Mouse (Mus musculus) c-Kit-negative CD71-positive TER-119-positive erythroid progenitor cells, embryonic 14.5 days (primary cell): ENCODE results near the gene Fgfr2.

Experiments used
- DNase-seq: peaks from one replicate; pipeline ENCODE4 v3.0.0-alpha.2; 2013; ENCODE audit warnings: low read depth, low spot score

Gene Fgfr2

GRCm38 (mm10) chr7:133008663-133009062, 114.5 kb downstream of the Fgfr2 start:
- DNase-seq, result no peak

- no peak for DNase-seq
These were observed 115.8 kb downstream of the Fgfr2 start for GRCm38 (mm10) chr7:133007343-133007742.

DNA sequence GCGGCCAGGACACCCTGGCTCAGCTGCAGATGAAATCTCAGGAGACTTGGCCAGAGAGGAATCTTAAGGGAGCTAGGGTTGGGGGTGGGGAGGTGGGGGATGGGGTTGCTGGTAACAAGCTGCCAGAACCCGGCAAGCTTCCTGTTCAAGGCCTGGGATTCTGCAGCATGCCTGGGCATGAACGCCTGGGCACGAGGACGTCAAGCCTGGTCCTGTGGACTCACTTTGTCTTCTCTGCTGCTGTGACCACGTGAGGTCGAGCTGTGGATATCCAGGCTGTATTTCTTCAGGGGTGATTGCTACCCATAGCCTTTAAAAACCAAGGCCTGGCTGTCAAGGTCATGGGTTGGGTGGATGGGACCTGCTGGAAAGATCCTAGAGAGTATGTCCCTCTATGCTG, 117.4 kb downstream of the Fgfr2 start:
- DNase-seq, result no peak

GRCm38 (mm10) chr7:133003421-133003820, 119.7 kb downstream of the Fgfr2 start:
- no peak for DNase-seq

DNA sequence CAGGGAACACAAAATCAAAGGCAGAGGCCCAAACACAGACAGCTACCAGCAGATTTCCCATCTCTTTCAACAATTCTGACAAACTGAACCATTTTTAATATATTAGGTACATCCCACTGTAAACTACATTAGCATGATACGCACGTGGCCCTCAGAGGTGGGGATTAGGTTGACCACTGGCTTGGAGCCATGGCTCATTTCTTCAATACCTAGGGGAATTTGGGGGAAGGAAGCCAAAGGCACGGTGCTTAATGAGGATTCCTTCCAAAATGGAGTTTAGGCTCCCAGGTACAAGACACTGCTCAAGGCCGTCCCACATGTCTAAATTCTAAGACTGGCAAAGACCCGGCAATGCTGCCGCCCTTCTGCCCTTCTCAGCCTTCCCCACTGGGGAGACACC, 120.9 kb downstream of the Fgfr2 start:
- DNase-seq, result no peak

GRCm38 (mm10) chr7:133001388-133001787, 121.8 kb downstream of the Fgfr2 start:
- DNase-seq, result no peak

DNA sequence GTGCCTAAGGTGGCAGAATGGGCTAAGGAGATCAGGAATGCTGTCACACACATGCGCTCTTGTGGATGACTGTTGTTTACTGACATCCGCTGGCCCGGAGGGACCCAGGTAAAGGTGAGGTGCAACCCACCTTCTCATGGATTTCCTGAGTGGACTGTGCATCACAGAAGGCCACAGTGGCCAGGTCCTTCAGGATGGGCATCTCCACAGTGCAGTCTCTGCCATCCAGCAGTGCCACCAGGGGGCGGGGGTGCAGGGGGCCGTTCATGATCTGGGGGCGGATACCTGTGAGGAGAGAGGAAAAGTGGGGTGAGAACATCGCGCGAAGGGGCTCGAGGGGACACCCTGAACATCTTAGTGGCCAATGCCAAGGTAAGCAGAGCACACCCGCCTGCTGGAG, 124.1 kb downstream of the Fgfr2 start:
- no peak for DNase-seq

DNA sequence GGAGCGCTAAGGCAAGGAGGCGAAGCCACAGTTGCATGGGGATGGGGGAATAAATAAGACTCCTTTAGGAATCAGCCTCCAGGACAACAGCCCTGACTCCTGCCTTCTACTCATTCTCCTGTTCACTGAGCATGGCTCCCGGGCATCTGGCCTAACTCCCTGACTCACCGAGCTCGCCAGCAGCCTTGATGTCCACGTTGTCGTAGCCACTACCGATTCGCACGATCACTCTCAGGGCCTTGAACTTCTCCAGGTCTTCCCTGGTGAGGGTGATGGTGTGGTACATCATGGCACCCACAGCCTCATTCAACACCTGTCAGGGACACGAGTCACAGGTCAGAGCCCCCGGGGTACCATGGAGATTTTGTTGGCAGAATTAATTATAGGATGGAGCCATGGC, 124.5 kb downstream of the Fgfr2 start:
- DNase-seq, result no peak

- no peak for DNase-seq
These were observed 126.8 kb downstream of the Fgfr2 start for GRCm38 (mm10) chr7:132996391-132996790.

DNA sequence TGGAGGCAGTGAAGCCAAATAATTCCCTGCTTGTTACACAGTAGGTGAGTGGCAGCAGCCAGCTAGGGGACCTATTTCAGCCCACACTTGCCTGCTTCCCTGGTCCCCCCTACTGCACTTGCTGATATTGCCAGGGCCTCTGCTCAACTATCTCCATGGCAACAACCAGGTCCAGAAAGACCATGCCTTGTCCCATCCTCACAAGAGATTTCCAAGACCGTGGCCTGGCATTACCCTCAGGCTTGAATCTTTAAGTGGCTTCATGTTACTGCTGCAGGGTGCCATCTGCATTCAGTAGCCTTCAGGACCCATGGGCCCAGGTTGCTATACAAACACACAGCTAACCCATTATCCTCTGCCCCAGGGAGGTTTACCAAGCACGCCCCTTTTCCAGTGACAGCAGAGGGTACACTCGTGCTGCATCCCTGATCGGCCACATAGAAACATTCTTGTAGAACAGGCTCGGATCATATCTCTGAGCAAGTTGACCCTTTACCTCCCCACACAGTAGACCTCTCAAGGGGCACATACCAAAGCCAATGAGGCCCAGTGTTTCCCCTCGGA, 128.4 kb downstream of the Fgfr2 start:
- no peak for DNase-seq

GRCm38 (mm10) chr7:132994120-132994519, 129.0 kb downstream of the Fgfr2 start:
- no peak for DNase-seq

- DNase-seq, result no peak
These were observed 130.1 kb downstream of the Fgfr2 start for GRCm38 (mm10) chr7:132992967-132993615.

DNA sequence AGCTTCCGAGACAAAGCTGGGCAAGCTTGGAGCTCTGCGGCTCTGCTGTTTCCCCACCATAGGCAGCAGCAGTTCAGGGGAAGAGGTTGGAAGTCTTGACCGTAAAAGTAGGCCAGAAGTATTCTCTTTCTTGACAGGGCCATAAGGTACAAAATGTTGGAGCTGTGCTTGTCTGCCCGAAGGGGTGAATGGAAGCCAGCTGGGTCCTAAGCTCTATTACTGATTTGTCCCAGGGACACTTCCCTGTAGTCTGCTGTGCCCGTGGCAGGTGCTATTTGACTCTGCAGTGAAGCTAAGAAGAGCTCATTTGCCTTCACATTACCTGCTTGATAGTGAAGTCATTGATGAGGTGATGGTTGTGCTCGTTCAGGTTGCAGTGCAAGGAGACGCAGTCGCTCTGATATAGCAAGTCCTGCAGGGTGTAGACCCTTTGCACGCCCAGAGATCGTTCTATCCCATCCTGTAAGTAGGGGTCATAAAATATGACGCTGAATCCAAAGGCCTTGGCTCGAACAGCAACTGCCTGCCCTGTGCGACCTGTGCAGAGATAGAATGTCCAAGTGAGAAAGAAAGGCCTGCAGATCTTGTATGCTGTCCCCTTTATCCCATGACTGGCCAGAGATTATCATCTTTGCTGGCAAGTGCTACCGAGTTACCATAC, 131.8 kb downstream of the Fgfr2 start:
- DNase-seq, result no peak

- DNase-seq, result no peak
These were observed 133.3 kb downstream of the Fgfr2 start for GRCm38 (mm10) chr7:132989839-132990238.

DNA sequence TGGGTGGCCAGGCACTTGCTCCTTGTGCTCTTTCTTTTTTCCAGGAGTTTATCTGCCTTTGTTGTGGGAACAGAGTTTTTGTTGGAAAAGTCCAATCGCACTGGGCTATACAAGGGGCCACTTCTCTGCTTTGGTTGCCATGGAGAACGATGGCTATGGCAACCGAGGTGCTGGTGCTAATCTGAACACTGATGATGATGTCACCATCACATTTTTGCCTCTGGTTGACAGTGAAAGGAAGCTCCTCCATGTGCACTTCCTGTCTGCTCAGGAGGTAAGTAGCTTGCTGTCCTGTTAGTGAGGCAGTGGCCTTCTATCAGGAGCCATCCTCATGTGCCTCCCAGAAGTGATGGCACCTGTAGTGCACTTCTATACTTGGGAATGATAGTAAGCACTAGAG, 140.5 kb downstream of the Fgfr2 start:
- DNase-seq, result no peak

GRCm38 (mm10) chr7:132977981-132978380, 145.2 kb downstream of the Fgfr2 start:
- no peak for DNase-seq

DNA sequence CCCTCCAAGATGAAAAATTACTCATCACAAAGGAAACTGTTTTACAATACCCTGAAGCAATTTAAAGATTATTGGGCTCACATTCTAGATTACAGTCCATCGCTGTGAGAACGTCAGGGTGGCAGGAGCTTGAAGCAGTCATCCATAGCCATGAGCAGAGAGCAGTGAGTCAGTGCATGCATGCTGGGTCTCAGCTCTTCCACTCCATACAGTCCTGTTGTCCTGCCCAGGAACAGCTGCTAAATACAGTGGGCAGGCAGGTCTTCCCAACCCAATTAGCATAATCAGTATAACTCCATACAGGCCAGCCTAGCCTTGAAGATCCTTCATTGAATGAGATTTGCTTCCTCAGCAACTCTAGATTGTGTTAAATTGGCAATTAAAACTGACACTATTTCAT, 147.1 kb downstream of the Fgfr2 start:
- no peak for DNase-seq

DNA sequence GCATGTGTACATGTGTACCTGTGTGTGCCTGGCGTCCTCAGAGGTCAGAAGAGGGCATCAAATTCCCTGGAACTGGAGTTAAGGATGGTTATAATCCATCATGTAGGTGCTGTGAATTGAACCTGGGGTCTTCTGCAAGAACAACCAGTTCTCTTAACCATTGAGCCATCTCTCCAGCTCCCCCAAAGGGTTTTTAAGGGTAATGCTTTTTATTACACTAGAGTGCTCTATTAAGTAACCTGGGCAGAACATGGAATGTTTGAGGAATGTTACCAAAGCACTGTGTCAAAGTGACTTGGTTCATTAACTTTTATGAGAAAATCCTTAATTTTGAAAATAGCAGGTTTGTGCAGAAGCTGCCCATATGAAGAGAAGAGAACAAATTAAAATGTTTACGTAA, 151.1 kb downstream of the Fgfr2 start:
- DNase-seq, result no peak

GRCm38 (mm10) chr7:132965707-132966106, 157.4 kb downstream of the Fgfr2 start:
- no peak for DNase-seq

GRCm38 (mm10) chr7:132964395-132964794, 158.8 kb downstream of the Fgfr2 start:
- DNase-seq, result no peak

DNA sequence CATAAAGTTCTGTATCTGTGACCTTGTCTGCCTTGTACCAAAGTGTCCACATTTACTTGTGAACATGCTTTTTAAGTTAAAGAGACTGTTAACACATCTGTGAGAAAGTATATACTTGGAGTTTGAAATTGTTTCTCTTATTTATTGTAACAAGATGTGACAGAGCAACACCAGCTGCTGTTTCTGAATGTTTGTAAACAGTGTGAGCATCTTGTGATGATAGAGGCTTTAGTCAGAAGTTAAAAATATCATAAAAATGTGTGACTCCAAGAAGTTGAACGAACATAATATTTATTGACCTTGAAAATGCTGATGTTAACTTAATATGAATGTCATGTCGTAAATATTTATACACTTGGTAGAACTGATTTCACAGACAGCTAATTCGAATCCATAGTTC, 172.5 kb downstream of the Fgfr2 start:
- no peak for DNase-seq

DNA sequence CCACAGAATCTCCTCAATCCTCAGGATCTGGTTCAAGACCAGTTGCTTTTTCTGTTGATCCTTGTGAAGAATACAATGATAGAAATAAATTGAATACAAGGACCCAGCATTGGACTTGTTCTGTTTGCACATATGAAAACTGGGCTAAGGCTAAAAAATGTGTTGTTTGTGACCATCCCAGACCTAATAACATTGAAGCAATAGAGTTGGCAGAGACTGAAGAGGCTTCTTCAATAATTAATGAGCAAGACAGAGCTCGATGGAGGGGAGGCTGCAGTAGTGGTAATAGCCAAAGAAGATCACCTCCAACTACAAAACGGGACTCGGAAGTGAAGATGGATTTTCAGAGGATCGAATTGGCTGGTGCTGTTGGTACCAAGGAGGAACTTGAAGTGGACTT, 173.2 kb downstream of the Fgfr2 start:
- no peak for DNase-seq

GRCm38 (mm10) chr7:132940569-132940968, 182.6 kb downstream of the Fgfr2 start:
- no peak for DNase-seq
